Mouse (Mus musculus): ENCODE results near the gene Gm15557. TPM values are rescaled to one million over a fixed set of nuclear protein-coding genes. Genes with fewer than 3 reads are reported as not detected.

The Gm15557 gene
- polyA plus RNA-seq, 1 experiment from 2014 or later = 0.27 TPM

GRCm38 (mm10) chr2:155939897-155940529, 515 bp upstream of the Gm15557 start:
- Histone ChIP-seq H3K36me3 (no peaks in the 10 kb centered on the region), H3K9ac (no peak overlapping the region), H3K4me1 (peaks cover 32% of the 10 kb centered on the region), H3K9me3 (replicated peaks) (no peaks in the 10 kb centered on the region), H3K4me3 (replicated peaks) (no peak overlapping the region), H3K27me3 (peaks cover 2% of the 10 kb centered on the region; the same call in 1 of the 2 replicates), H3K4me2 (replicated peaks) (no peak overlapping the region), H3K27ac (replicated peaks) (no peak overlapping the region)
- ATAC-seq (ENCODE audit: insufficient number of reproducible peaks, low FRiP score, low TSS enrichment, low read depth) = no peak
- 63% methylated on average over 7 of the region's 7 CpGs for WGBS

- H3K27ac ChIP-seq (replicated peaks) = no peak overlapping the region
- peaks cover 43% of the 10 kb centered on the region for H3K4me1 ChIP-seq
- H3K9ac ChIP-seq = no peak overlapping the region
- H3K9me3 ChIP-seq (replicated peaks) = no peaks in the 10 kb centered on the region
- no peak overlapping the region for H3K4me2 ChIP-seq (replicated peaks)
- ATAC-seq (ENCODE audit: insufficient number of reproducible peaks, low FRiP score, low TSS enrichment, low read depth) = no peak
- H3K27me3 ChIP-seq = peaks cover 2% of the 10 kb centered on the region; the same call in 1 of the 2 replicates
- H3K4me3 ChIP-seq (replicated peaks) = no peak overlapping the region
- 79% methylated on average over 40 of the region's 40 CpGs for WGBS
- H3K36me3 ChIP-seq = no peaks in the 10 kb centered on the region
Measured at GRCm38 (mm10) chr2:155941697-155942442, 1.3 kb downstream of the Gm15557 start.

DNA sequence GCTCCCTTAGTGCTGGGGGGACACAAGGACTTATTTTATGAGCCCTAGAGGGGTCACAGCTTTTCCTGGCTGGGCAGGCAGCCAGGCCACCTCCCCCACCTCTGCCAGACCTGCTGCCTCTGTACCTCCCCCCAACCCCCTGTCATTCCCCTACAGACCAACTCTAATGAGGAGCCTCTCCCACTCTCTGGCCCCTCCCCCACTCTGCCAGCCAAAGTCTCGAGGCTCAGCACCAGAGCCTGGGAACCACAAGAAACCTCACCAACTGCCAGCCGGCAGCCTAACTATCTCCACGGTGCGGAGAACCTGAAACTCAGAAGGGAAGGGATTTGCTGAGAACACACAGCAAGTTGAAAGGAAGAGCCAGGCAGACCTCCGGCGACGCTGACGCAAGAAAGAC, 2.9 kb downstream of the Gm15557 start:
- 2% methylated on average over 8 of the region's 8 CpGs for WGBS
- Histone ChIP-seq H3K36me3 (no peaks in the 10 kb centered on the region), H3K9me3 (replicated peaks) (no peaks in the 10 kb centered on the region), H3K4me3 (replicated peaks) (0 out of 2 replicates have a peak overlapping the region, but pooled peaks have one; percentile 7), H3K27ac (replicated peaks) (no peak overlapping the region), H3K4me1 (peaks cover 43% of the 10 kb centered on the region), H3K27me3 (peaks cover 2% of the 10 kb centered on the region; the same call in 1 of the 2 replicates), H3K9ac (no peak overlapping the region), H3K4me2 (replicated peaks) (peak overlapping the region; percentile 21; the same call in 1 of the 2 replicates)
- ATAC-seq (ENCODE audit: insufficient number of reproducible peaks, low FRiP score, low TSS enrichment, low read depth) = no peak

- H3K4me3 ChIP-seq (replicated peaks) = peak overlapping the region; percentile 3; the same call in 1 of the 2 replicates
Measured at GRCm38 (mm10) chr2:155944685-155945084, 4.2 kb downstream of the Gm15557 start.

DNA sequence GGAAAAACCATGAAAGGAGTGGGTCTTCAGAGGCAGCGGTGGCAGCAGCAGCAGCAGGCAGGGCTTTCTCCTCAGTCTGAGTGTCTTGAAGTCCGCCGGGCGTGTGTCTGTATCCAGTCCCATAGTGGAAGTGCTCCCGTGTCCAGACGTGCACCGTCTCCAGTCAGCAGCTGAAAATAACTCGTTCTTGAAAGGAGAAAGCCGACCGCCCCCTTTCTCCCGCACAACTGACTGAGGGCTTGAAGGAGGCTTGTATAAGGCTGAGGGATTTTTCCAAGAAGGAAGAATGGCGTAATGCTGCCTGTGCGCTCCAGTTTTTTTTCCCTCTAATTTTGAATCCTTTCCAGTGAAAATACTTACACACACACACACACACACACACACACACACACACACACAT, 4.6 kb downstream of the Gm15557 start, which contains the start of gene Gdf5:
Gdf5 (minus strand) TSS at position 244 of the 400 bp plus-strand sequence.
- Histone ChIP-seq H3K9ac (no peak within 1 kb of the TSS), H3K4me1 (peaks cover 47% of the 10 kb centered on the region), H3K4me3 (replicated peaks) (peak within 1 kb of the TSS; percentile 3; the same call in 1 of the 2 replicates), H3K4me2 (replicated peaks) (peak within 1 kb of the TSS; percentile 32), H3K36me3 (no peaks in the 10 kb centered on the region), H3K9me3 (replicated peaks) (no peaks in the 10 kb centered on the region), H3K27me3 (peaks cover 2% of the 10 kb centered on the region; the same call in 1 of the 2 replicates), H3K27ac (replicated peaks) (0 out of 2 replicates have a peak within 1 kb of the TSS, but pooled peaks have one; percentile 6)
- 15% methylated on average over 13 of the region's 13 CpGs for WGBS
- no peak for ATAC-seq (ENCODE audit: insufficient number of reproducible peaks, low FRiP score, low TSS enrichment, low read depth)

More at GRCm38 (mm10) chr2:155944685-155945084, 4.2 kb downstream of the Gm15557 start:
- WGBS = 80% methylated on average over 4 of the region's 4 CpGs
- Histone ChIP-seq H3K4me1 (peaks cover 50% of the 10 kb centered on the region), H3K27me3 (peaks cover 2% of the 10 kb centered on the region; the same call in 1 of the 2 replicates), H3K9me3 (replicated peaks) (no peaks in the 10 kb centered on the region), H3K9ac (no peak overlapping the region), H3K36me3 (no peaks in the 10 kb centered on the region), H3K4me2 (replicated peaks) (peak overlapping the region; percentile 32), H3K27ac (replicated peaks) (0 out of 2 replicates have a peak overlapping the region, but pooled peaks have one; percentile 6)
- no peak for ATAC-seq (ENCODE audit: insufficient number of reproducible peaks, low FRiP score, low TSS enrichment, low read depth)

- Histone ChIP-seq H3K27ac (replicated peaks) (no peak overlapping the region), H3K4me3 (replicated peaks) (no peak overlapping the region), H3K27me3 (peaks cover 2% of the 10 kb centered on the region; the same call in 1 of the 2 replicates), H3K36me3 (no peaks in the 10 kb centered on the region), H3K4me1 (peaks cover 43% of the 10 kb centered on the region), H3K9me3 (replicated peaks) (no peaks in the 10 kb centered on the region), H3K4me2 (replicated peaks) (peak overlapping the region; percentile 32; the same call in 1 of the 2 replicates), H3K9ac (no peak overlapping the region)
- ATAC-seq (ENCODE audit: insufficient number of reproducible peaks, low FRiP score, low TSS enrichment, low read depth) = no peak
- 23% methylated on average over 5 of the region's 5 CpGs for WGBS
Measured at GRCm38 (mm10) chr2:155945580-155945979, 5.1 kb downstream of the Gm15557 start.

DNA sequence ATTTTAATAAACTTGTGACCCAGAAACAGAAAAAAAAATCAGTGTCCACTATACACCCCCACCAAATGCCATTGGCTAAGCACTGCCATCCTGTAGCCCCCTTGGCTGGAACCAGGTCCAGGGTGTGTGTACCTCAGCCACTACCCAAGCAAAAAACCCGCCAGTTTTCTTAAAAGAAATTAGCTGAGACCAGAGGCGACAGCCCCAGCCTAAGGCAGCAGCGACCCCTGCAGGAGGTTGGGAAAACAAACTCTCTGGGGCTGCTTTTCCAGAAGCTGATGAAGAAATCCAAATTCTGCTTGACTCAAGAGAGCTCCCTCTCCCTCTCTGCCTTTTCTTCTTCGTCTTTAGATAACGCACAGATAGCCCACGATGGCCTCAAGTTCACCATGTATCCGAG, 5.5 kb downstream of the Gm15557 start:
- 4% methylated on average over 7 of the region's 7 CpGs for WGBS
- H3K4me2 ChIP-seq (replicated peaks) = no peak overlapping the region
- ATAC-seq (ENCODE audit: insufficient number of reproducible peaks, low FRiP score, low TSS enrichment, low read depth) = no peak

GRCm38 (mm10) chr2:155946499-155946898, 6.0 kb downstream of the Gm15557 start:
- 22% methylated on average over 4 of the region's 4 CpGs for WGBS
- Histone ChIP-seq H3K9ac (no peak overlapping the region), H3K27ac (replicated peaks) (no peak overlapping the region), H3K4me1 (peaks cover 43% of the 10 kb centered on the region), H3K9me3 (replicated peaks) (no peaks in the 10 kb centered on the region), H3K27me3 (peaks cover 2% of the 10 kb centered on the region; the same call in 1 of the 2 replicates), H3K36me3 (no peaks in the 10 kb centered on the region), H3K4me2 (replicated peaks) (no peak overlapping the region), H3K4me3 (replicated peaks) (no peak overlapping the region)
- no peak for ATAC-seq (ENCODE audit: insufficient number of reproducible peaks, low FRiP score, low TSS enrichment, low read depth)

More for the DNA sequence above, 5.5 kb downstream of the Gm15557 start:
- H3K9ac ChIP-seq = no peak overlapping the region
- H3K27ac ChIP-seq (replicated peaks) = no peak overlapping the region
- peaks cover 43% of the 10 kb centered on the region for H3K4me1 ChIP-seq
- no peak overlapping the region for H3K4me3 ChIP-seq (replicated peaks)
- H3K9me3 ChIP-seq (replicated peaks) = no peaks in the 10 kb centered on the region
- peaks cover 2% of the 10 kb centered on the region; the same call in 1 of the 2 replicates for H3K27me3 ChIP-seq
- no peaks in the 10 kb centered on the region for H3K36me3 ChIP-seq

DNA sequence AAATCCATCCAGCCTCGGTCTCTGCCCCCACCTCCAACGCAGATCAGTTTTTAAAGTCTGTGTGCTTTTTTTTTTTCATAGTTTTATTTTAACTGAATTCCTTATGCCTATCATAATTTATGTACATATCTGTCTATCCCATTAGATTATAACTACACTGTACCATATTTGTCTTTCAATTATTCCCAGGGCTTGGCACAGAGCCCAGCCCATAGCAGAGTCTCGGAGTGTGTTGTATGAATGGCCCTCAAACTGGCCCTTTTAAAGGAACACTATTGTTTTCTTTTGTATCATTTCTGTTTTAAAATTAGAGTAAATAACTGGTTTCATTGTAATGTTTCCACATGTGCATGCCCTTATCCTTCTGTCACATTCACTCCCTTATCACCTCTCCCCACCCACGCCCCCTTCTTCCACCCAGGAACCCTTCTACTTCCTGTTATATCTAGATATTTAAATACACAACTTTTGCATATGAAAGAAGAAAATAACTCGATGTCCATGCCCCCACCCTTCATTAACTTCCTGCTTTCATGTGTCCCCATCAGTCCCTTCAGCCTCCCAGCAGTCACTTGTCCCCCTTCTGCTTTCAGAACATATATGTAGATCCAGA, 7.0 kb downstream of the Gm15557 start:
- WGBS = 47% methylated on average over 5 of the region's 5 CpGs
- Histone ChIP-seq H3K27ac (replicated peaks) (no peak overlapping the region), H3K4me1 (peaks cover 37% of the 10 kb centered on the region), H3K9me3 (replicated peaks) (no peaks in the 10 kb centered on the region), H3K9ac (no peak overlapping the region), H3K36me3 (no peaks in the 10 kb centered on the region), H3K27me3 (peaks cover 2% of the 10 kb centered on the region; the same call in 1 of the 2 replicates), H3K4me2 (replicated peaks) (no peak overlapping the region), H3K4me3 (replicated peaks) (no peak overlapping the region)
- no peak for ATAC-seq (ENCODE audit: insufficient number of reproducible peaks, low FRiP score, low TSS enrichment, low read depth)

DNA sequence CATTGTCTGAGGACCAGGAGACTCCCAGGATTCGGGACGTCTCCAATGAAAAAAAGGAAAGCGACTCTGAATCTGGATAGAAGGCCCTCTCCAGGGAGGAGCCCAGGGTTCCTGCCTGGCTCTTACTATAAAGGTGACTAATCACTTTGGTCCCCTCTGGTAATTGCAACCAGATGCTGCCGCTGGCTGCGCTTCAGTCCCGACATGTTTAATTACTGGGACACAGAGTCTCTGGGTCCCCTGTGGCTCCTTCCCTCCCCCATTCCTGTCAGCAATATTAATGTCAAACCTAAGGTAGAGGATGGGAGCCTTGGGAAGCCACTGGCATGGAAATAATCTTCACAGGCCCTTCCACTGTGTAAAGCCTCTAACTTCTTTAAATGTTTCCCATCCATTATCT, 8.8 kb downstream of the Gm15557 start:
- 8% methylated on average over 6 of the region's 6 CpGs for WGBS
- H3K27me3 ChIP-seq = no peaks in the 10 kb centered on the region; the same call in 1 of the 2 replicates
- H3K9ac ChIP-seq = no peak overlapping the region
- H3K4me2 ChIP-seq (replicated peaks) = no peak overlapping the region
- no peak overlapping the region for H3K4me3 ChIP-seq (replicated peaks)
- no peaks in the 10 kb centered on the region for H3K36me3 ChIP-seq
- ATAC-seq (ENCODE audit: insufficient number of reproducible peaks, low FRiP score, low TSS enrichment, low read depth) = no peak
- peaks cover 24% of the 10 kb centered on the region for H3K4me1 ChIP-seq
- no peaks in the 10 kb centered on the region for H3K9me3 ChIP-seq (replicated peaks)
- no peak overlapping the region for H3K27ac ChIP-seq (replicated peaks)

- no peak overlapping the region for H3K9ac ChIP-seq
- H3K27ac ChIP-seq (replicated peaks) = no peak overlapping the region
- H3K27me3 ChIP-seq = no peaks in the 10 kb centered on the region
- ATAC-seq (ENCODE audit: insufficient number of reproducible peaks, low FRiP score, low TSS enrichment, low read depth) = no peak
- no peaks in the 10 kb centered on the region for H3K9me3 ChIP-seq (replicated peaks)
- peaks cover 7% of the 10 kb centered on the region for H3K4me1 ChIP-seq
- no peak overlapping the region for H3K4me3 ChIP-seq (replicated peaks)
- no peaks in the 10 kb centered on the region for H3K36me3 ChIP-seq
- no peak overlapping the region for H3K4me2 ChIP-seq (replicated peaks)
Measured at GRCm38 (mm10) chr2:155952006-155952405, 11.5 kb downstream of the Gm15557 start.
